Mouse (Mus musculus) kidney, adult 2 months (tissue): Measurements from ENCODE around the gene Lpin2. TPM values are rescaled to one million over a fixed set of nuclear protein-coding genes. Genes with fewer than 3 reads are reported as not detected.
A peak's percentile ranks its signal among the peaks of the same experiment; 100 is the strongest.

ENCODE experiments used
- DNase-seq: peaks from one replicate; pipeline ENCODE4 v3.0.0; 2021
- H3K27ac ChIP-seq: fragments of 200-500 bp; 2 replicates; pipeline ENCODE4 v1.5.1; 2012; ENCODE audit warnings: low read depth, low read length, control low read depth, inconsistent platforms; ENCODE audit not compliant: insufficient read depth
- H3K27me3 ChIP-seq: fragments of 200-500 bp; replicated peaks from 2 replicates; pipeline ENCODE4 v1.6.1; 2012; ENCODE audit warnings: mild to moderate bottlenecking, moderate library complexity, low read length, inconsistent platforms; ENCODE audit not compliant: control insufficient read depth, insufficient read depth
- H3K36me3 ChIP-seq: fragments of 200-500 bp; 2 replicates; pipeline ENCODE4 v1.6.1; 2012; ENCODE audit warnings: mild to moderate bottlenecking, moderate library complexity, low read length, inconsistent platforms; ENCODE audit not compliant: control insufficient read depth, insufficient read depth
- H3K4me1 ChIP-seq: fragments of 200-500 bp; 2 replicates; pipeline ENCODE4 v1.6.1; 2011; ENCODE audit warnings: low read length; ENCODE audit not compliant: control insufficient read depth, insufficient read depth
- H3K4me3 ChIP-seq: fragments of 200-500 bp; 2 replicates; pipeline ENCODE4 v1.5.1; 2011; ENCODE audit warnings: mild to moderate bottlenecking, low read depth, low read length, control low read depth; ENCODE audit not compliant: insufficient read depth
- CTCF ChIP-seq: fragments of 200-500 bp; conservative IDR thresholded peaks from 2 replicates; pipeline ENCODE4 v1.5.1; 2011; ENCODE audit warnings: low read depth, mild to moderate bottlenecking, control low read depth, low read length, moderate library complexity, mixed read lengths; ENCODE audit not compliant: insufficient read depth, insufficient read length
- POLR2A ChIP-seq: fragments of 200-500 bp; IDR thresholded peaks from one replicate; pipeline ENCODE4 v1.6.1; 2011; ENCODE audit warnings: low read depth, low read length, control low read depth
- WGBS: fragments of 180-500 bp; shearing (Covaris S2); methylation state at CpG from one replicate; pipeline ENCODE4 v1.1.7; 2018; 5-methylcytosine and 5-hydroxymethylcytosine counted together
- polyA plus RNA-seq: library from polyadenylated mRNA; depleted of rRNA; stranded (reverse); fragments of >200 nt; gene quantifications from 2 replicates; pipeline ENCODE4 v1.2.3, GENCODE M21; 2012

The Lpin2 gene
- polyA plus RNA-seq, 1 experiment = 17.7 TPM

DNA sequence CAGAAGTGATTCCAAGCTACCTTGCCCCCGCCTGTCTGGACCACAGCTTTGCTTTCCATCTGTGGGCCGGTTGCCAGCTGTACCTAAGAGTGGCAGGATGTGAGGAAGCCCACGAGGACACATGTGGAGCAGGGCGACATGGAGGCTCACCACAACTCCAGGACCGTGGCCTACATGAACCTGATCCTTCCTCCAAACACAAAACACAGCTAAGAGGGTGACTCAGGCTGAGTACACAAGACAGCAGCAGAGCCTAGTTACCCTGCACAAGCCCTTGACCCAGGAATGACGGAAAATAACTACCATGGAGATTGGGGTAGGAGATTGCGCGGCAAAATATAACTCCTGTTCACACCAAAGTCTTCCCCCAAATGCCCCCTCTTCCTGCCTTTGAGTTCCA is 85.0 kb downstream of the Lpin2 start:
- no peak for DNase-seq
- Histone ChIP-seq H3K4me3 (no peak overlapping the region), H3K4me1 (0 out of 2 replicates have a peak, but pooled peaks cover 4% of the 10 kb centered on the region), H3K27ac (no peak overlapping the region), H3K36me3 (no peaks in the 10 kb centered on the region), H3K27me3 (no peaks in the 10 kb centered on the region)
- TF ChIP-seq POLR2A (no peak), CTCF (no peak)
- WGBS = 87% methylated on average over 8 of the region's 8 CpGs

- WGBS = 72% methylated on average over 10 of the region's 10 CpGs
- Histone ChIP-seq H3K4me3 (no peak overlapping the region), H3K27me3 (no peaks in the 10 kb centered on the region), H3K27ac (no peak overlapping the region), H3K36me3 (no peaks in the 10 kb centered on the region), H3K4me1 (0 out of 2 replicates have a peak, but pooled peaks cover 4% of the 10 kb centered on the region)
- DNase-seq = no peak
- TF ChIP-seq CTCF = no peak
- TF ChIP-seq POLR2A = no peak
These were observed 85.8 kb downstream of the Lpin2 start for GRCm38 (mm10) chr17:71268152-71268551.

DNA sequence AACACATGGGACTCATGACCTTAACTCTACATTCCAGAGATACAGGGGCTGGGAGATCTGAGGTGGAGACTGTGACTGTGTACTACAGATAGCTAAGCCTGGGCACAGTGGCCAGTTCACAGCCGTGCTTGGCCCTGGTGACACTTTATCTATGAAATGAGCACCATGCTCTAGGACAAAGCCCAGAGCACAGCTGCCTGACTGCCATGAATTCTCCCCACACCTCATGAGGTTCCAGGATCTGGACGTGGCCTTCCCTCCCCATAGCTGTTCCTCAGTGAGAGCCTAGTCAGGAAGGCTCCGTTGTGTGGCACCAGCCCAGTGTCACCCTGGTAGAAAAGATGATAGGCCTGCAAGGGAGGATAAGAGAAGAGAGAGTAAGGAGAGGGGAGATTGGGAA is 86.2 kb downstream of the Lpin2 start:
- TF ChIP-seq POLR2A (no peak), CTCF (no peak)
- H3K4me3 ChIP-seq = no peak overlapping the region
- H3K27me3 ChIP-seq = no peaks in the 10 kb centered on the region
- H3K27ac ChIP-seq = no peak overlapping the region
- H3K4me1 ChIP-seq = 0 out of 2 replicates have a peak, but pooled peaks cover 4% of the 10 kb centered on the region
- 80% methylated on average over 3 of the region's 3 CpGs for WGBS
- no peak for DNase-seq
- H3K36me3 ChIP-seq = no peaks in the 10 kb centered on the region

DNA sequence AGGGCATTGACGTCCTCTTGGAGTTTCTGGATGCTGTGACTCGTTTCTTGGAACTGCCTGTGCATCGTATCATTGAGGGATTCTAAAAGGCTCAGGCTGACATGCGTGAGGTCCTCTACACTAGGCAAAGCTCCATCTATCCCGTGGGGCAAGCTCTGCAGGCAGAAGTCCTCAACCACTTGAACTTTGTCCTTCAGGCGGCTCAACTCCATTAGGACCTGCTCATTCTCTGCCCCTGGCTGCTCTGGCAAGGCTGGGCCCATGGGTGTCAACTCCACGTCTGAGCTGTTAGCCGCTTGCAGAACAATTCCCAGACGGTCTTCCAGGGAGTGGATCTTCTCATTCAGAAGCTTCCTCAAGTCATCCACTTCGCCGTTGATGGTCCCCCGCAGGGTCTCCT is 91.5 kb downstream of the Lpin2 start:
- WGBS = 90% methylated on average over 12 of the region's 12 CpGs
- no peak for DNase-seq
- Histone ChIP-seq H3K4me3 (no peak overlapping the region), H3K36me3 (no peaks in the 10 kb centered on the region), H3K27ac (no peak overlapping the region), H3K27me3 (no peaks in the 10 kb centered on the region), H3K4me1 (no peaks in the 10 kb centered on the region)
- no peak for TF ChIP-seq POLR2A
- no peak for TF ChIP-seq CTCF

DNA sequence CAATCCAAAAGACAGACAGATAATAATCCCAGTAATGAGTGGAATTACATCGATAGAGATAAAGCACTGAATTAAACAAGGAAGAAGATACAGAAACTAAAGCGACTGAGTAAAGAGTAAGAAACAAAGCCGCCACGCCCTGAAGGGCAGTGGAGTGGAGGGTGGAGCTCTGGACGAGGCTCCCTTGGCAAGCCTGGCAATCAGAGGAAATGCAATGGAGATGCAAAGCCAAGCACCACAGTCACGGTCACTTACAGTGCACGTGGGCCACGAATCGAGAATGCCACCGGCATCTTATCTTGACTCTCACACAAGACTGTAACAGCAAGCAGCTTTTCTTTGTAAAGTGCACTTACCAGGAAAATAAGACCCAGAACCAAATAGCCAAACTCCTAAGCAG is 94.4 kb downstream of the Lpin2 start:
- DNase-seq = no peak
- Histone ChIP-seq H3K4me3 (no peak overlapping the region), H3K27ac (no peak overlapping the region)

GRCm38 (mm10) chr17:71277701-71278491 is 95.5 kb downstream of the Lpin2 start:
- WGBS = 91% methylated on average over 6 of the region's 6 CpGs
- no peak overlapping the region for H3K27ac ChIP-seq
- H3K36me3 ChIP-seq = no peaks in the 10 kb centered on the region
- TF ChIP-seq POLR2A (no peak), CTCF (no peak)
- no peak for DNase-seq
- no peak overlapping the region for H3K4me3 ChIP-seq
- no peaks in the 10 kb centered on the region for H3K27me3 ChIP-seq
- H3K4me1 ChIP-seq = peaks cover 3% of the 10 kb centered on the region; the same call in 1 of the 2 replicates

More for the DNA sequence above, 94.4 kb downstream of the Lpin2 start:
- Histone ChIP-seq H3K4me1 (no peaks in the 10 kb centered on the region), H3K27me3 (no peaks in the 10 kb centered on the region), H3K36me3 (no peaks in the 10 kb centered on the region)
- TF ChIP-seq CTCF (no peak), POLR2A (no peak)
- 87% methylated on average over 10 of the region's 10 CpGs for WGBS

DNA sequence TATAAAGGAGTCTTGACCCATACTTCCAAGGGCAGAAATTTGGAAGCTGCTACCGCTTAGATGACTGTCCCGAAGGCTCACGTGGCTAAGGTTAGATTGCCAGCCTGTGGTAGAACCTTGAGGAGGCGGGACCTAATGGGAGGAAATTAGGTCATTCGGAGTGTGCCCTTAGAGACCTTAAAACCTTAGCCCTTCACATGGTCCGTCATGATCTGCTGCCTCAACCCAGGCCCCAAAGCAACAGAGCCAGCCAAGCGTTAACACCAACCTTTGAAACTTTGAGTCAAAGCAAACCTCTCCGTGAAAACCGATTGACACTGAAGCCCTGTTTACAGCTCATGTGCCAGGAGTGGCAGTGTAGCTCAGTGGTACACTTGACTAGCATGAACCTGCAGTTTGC is 100.4 kb downstream of the Lpin2 start:
- no peaks in the 10 kb centered on the region for H3K27me3 ChIP-seq
- peak overlapping the region; percentile 18 for H3K27ac ChIP-seq
- TF ChIP-seq CTCF = no peak
- no peak for TF ChIP-seq POLR2A
- no peaks in the 10 kb centered on the region for H3K36me3 ChIP-seq
- H3K4me1 ChIP-seq = peaks cover 11% of the 10 kb centered on the region; the same call in 1 of the 2 replicates
- 44% methylated on average over 9 of the region's 9 CpGs for WGBS
- H3K4me3 ChIP-seq = no peak overlapping the region
- DNase-seq = peak; percentile 89

DNA sequence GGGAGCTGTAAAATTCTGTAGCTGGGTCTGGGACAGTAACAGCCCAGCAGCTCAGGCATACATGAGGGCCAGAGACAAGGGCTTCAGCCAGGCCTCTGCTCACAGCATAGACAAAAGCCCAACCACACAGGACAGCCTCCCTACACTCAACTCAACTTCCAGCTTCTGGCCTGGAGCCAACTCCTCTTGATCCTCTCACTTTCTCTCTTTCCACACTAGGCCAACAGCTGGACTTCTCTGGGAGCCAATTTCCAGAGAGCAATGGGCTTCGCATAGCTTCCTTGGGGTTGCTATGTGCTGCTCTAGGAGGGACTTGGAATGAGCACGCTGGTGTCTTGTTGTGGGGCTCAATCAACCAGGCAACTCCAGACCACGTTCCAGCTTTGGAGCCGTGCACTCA is 100.9 kb downstream of the Lpin2 start:
- DNase-seq = peak; percentile 38
- Histone ChIP-seq H3K27ac (peak overlapping the region; percentile 18), H3K27me3 (no peaks in the 10 kb centered on the region), H3K4me1 (peaks cover 11% of the 10 kb centered on the region; the same call in 1 of the 2 replicates), H3K4me3 (no peak overlapping the region), H3K36me3 (no peaks in the 10 kb centered on the region)
- WGBS = 53% methylated on average over 4 of the region's 4 CpGs
- TF ChIP-seq POLR2A (no peak), CTCF (no peak)
